Mouse (Mus musculus) thymus, postnatal 0 days (tissue): ENCODE results near the gene Atp1b1. TPM values are rescaled to one million over a fixed set of nuclear protein-coding genes. Genes with fewer than 3 reads are reported as not detected.

ENCODE experiments used
- DNase-seq: peaks from one replicate; pipeline ENCODE4 v3.0.0-alpha.2; 2015; ENCODE audit warnings: low spot score
- polyA plus RNA-seq: library from polyadenylated mRNA; unstranded; fragments of >200 nt; fragmentation: Nextera tagmentation; extraction: Ambion mirVana; gene quantifications from 2 replicates; pipeline ENCODE4 v1.2.1, GENCODE M21; 2015

Atp1b1 gene
- polyA plus RNA-seq, 1 experiment from 2014 or later = 60.1 TPM

- DNase-seq = no peak
Observed at GRCm38 (mm10) chr1:164441408-164441974, 16.7 kb downstream of the Atp1b1 start.

- no peak for DNase-seq
Observed at GRCm38 (mm10) chr1:164440708-164441407, 17.3 kb downstream of the Atp1b1 start.

- no peak for DNase-seq
Observed at GRCm38 (mm10) chr1:164440230-164440629, 17.9 kb downstream of the Atp1b1 start.

GRCm38 (mm10) chr1:164436749-164437148, 21.4 kb downstream of the Atp1b1 start:
- DNase-seq = no peak

- no peak for DNase-seq
Observed at GRCm38 (mm10) chr1:164434049-164434448, 24.1 kb downstream of the Atp1b1 start.

- no peak for DNase-seq
Observed at GRCm38 (mm10) chr1:164432649-164433048, 25.5 kb downstream of the Atp1b1 start.

- DNase-seq = no peak
Observed at GRCm38 (mm10) chr1:164428644-164429043, 29.5 kb downstream of the Atp1b1 start.

- no peak for DNase-seq
Observed at GRCm38 (mm10) chr1:164427777-164428176, 30.4 kb downstream of the Atp1b1 start.

- peak; percentile 67 for DNase-seq
Observed at GRCm38 (mm10) chr1:164426227-164426626, 31.9 kb downstream of the Atp1b1 start.

GRCm38 (mm10) chr1:164420623-164421354, 37.4 kb downstream of the Atp1b1 start:
- no peak for DNase-seq

- DNase-seq = no peak
Observed at GRCm38 (mm10) chr1:164419401-164419800, 38.8 kb downstream of the Atp1b1 start.

GRCm38 (mm10) chr1:164418320-164418719, 39.8 kb downstream of the Atp1b1 start:
- no peak for DNase-seq

GRCm38 (mm10) chr1:164417604-164418003, 40.6 kb downstream of the Atp1b1 start:
- no peak for DNase-seq

GRCm38 (mm10) chr1:164416692-164417394, 41.3 kb downstream of the Atp1b1 start:
- DNase-seq = no peak

GRCm38 (mm10) chr1:164415347-164415751, 42.8 kb downstream of the Atp1b1 start:
- no peak for DNase-seq

GRCm38 (mm10) chr1:164413608-164414007, 44.5 kb downstream of the Atp1b1 start:
- peak; percentile 69 for DNase-seq

- DNase-seq = no peak
Observed at GRCm38 (mm10) chr1:164412906-164413305, 45.2 kb downstream of the Atp1b1 start.

- DNase-seq = no peak
Observed at GRCm38 (mm10) chr1:164411306-164411705, 46.8 kb downstream of the Atp1b1 start.

GRCm38 (mm10) chr1:164408655-164409054, 49.5 kb downstream of the Atp1b1 start:
- no peak for DNase-seq

- DNase-seq = no peak
Observed at GRCm38 (mm10) chr1:164406506-164406905, 51.6 kb downstream of the Atp1b1 start.

GRCm38 (mm10) chr1:164405385-164405802, 52.8 kb downstream of the Atp1b1 start:
- peak; percentile 29 for DNase-seq

- DNase-seq = no peak
Observed at GRCm38 (mm10) chr1:164399578-164399977, 58.6 kb downstream of the Atp1b1 start.
